Mouse (Mus musculus): Measurements from ENCODE around the gene Aqp9. TPM values are rescaled to one million over a fixed set of nuclear protein-coding genes. Genes with fewer than 3 reads are reported as not detected.

Gene Aqp9
- polyA plus RNA-seq, 1 experiment from 2014 or later, result 0.84 TPM

GRCm38 (mm10) chr9:71202265-71202664 lies 33.8 kb upstream of the Aqp9 start:
- no peak for ATAC-seq (ENCODE audit: insufficient read depth, low FRiP score)
- no peaks in the 10 kb centered on the region for H3K4me1 ChIP-seq (ENCODE audit: control insufficient read depth, insufficient read depth, low read length)
- no peaks in the 10 kb centered on the region for H3K9me3 ChIP-seq (replicated peaks; ENCODE audit: control insufficient read depth, low read length)
- peaks cover 4% of the 10 kb centered on the region; the same call in 1 of the 2 replicates for H3K27me3 ChIP-seq (ENCODE audit: control insufficient read depth, insufficient read depth, low read length)
- no peak overlapping the region for H3K4me3 ChIP-seq (replicated peaks; ENCODE audit: low read length)
- H3K4me2 ChIP-seq (ENCODE audit: low read depth, low read length), result no peak overlapping the region
- WGBS, result 74% methylated on average over 4 of the region's 4 CpGs
- no peak overlapping the region for H3K27ac ChIP-seq (ENCODE audit: low read length)
- no peak overlapping the region for H3K9ac ChIP-seq (ENCODE audit: low read length)
- no peaks in the 10 kb centered on the region for H3K36me3 ChIP-seq (ENCODE audit: control insufficient read depth, insufficient read depth, low read length)

- Histone ChIP-seq H3K27ac (ENCODE audit: low read length) (no peak overlapping the region), H3K9ac (ENCODE audit: low read length) (no peak overlapping the region), H3K9me3 (replicated peaks; ENCODE audit: control insufficient read depth, low read length) (no peaks in the 10 kb centered on the region), H3K4me3 (replicated peaks; ENCODE audit: low read length) (no peak overlapping the region), H3K4me1 (ENCODE audit: control insufficient read depth, insufficient read depth, low read length) (no peaks in the 10 kb centered on the region), H3K27me3 (ENCODE audit: control insufficient read depth, insufficient read depth, low read length) (peaks cover 4% of the 10 kb centered on the region; the same call in 1 of the 2 replicates), H3K36me3 (ENCODE audit: control insufficient read depth, insufficient read depth, low read length) (no peaks in the 10 kb centered on the region), H3K4me2 (ENCODE audit: low read depth, low read length) (no peak overlapping the region)
- ATAC-seq (ENCODE audit: insufficient read depth, low FRiP score), result no peak
- WGBS, result 72% methylated on average over 5 of the region's 5 CpGs
Observed at GRCm38 (mm10) chr9:71198826-71199225, 30.3 kb upstream of the Aqp9 start.

- Histone ChIP-seq H3K9me3 (replicated peaks; ENCODE audit: control insufficient read depth, low read length) (no peaks in the 10 kb centered on the region), H3K9ac (ENCODE audit: low read length) (0 out of 2 replicates have a peak overlapping the region, but pooled peaks have one; percentile 42), H3K4me2 (ENCODE audit: low read depth, low read length) (peak overlapping the region; percentile 51), H3K4me1 (ENCODE audit: control insufficient read depth, insufficient read depth, low read length) (0 out of 2 replicates have a peak, but pooled peaks cover 4% of the 10 kb centered on the region), H3K36me3 (ENCODE audit: control insufficient read depth, insufficient read depth, low read length) (no peaks in the 10 kb centered on the region), H3K27ac (ENCODE audit: low read length) (no peak overlapping the region), H3K4me3 (replicated peaks; ENCODE audit: low read length) (no peak overlapping the region), H3K27me3 (ENCODE audit: control insufficient read depth, insufficient read depth, low read length) (no peaks in the 10 kb centered on the region)
- peak; percentile 72; the same call in 1 of the 2 replicates for ATAC-seq (ENCODE audit: insufficient read depth, low FRiP score)
- WGBS, result 12% methylated on average over 12 of the region's 12 CpGs
Observed at GRCm38 (mm10) chr9:71188647-71189415, 20.3 kb upstream of the Aqp9 start.

GRCm38 (mm10) chr9:71187396-71187795 lies 18.9 kb upstream of the Aqp9 start:
- Histone ChIP-seq H3K27ac (ENCODE audit: low read length) (no peak overlapping the region), H3K9me3 (replicated peaks; ENCODE audit: control insufficient read depth, low read length) (no peaks in the 10 kb centered on the region), H3K4me1 (ENCODE audit: control insufficient read depth, insufficient read depth, low read length) (0 out of 2 replicates have a peak, but pooled peaks cover 4% of the 10 kb centered on the region), H3K4me3 (replicated peaks; ENCODE audit: low read length) (no peak overlapping the region), H3K9ac (ENCODE audit: low read length) (no peak overlapping the region), H3K4me2 (ENCODE audit: low read depth, low read length) (no peak overlapping the region), H3K27me3 (ENCODE audit: control insufficient read depth, insufficient read depth, low read length) (no peaks in the 10 kb centered on the region), H3K36me3 (ENCODE audit: control insufficient read depth, insufficient read depth, low read length) (no peaks in the 10 kb centered on the region)
- no peak for ATAC-seq (ENCODE audit: insufficient read depth, low FRiP score)
- 83% methylated on average over 7 of the region's 7 CpGs for WGBS

- Histone ChIP-seq H3K9me3 (replicated peaks; ENCODE audit: control insufficient read depth, low read length) (no peaks in the 10 kb centered on the region), H3K4me2 (ENCODE audit: low read depth, low read length) (no peak overlapping the region), H3K4me3 (replicated peaks; ENCODE audit: low read length) (no peak overlapping the region), H3K4me1 (ENCODE audit: control insufficient read depth, insufficient read depth, low read length) (0 out of 2 replicates have a peak, but pooled peaks cover 4% of the 10 kb centered on the region), H3K27me3 (ENCODE audit: control insufficient read depth, insufficient read depth, low read length) (no peaks in the 10 kb centered on the region), H3K9ac (ENCODE audit: low read length) (no peak overlapping the region), H3K27ac (ENCODE audit: low read length) (no peak overlapping the region), H3K36me3 (ENCODE audit: control insufficient read depth, insufficient read depth, low read length) (no peaks in the 10 kb centered on the region)
- 60% methylated on average over 2 of the region's 2 CpGs for whole genome bisulfite sequencing
- no peak for ATAC-seq (ENCODE audit: insufficient read depth, low FRiP score)
Observed at GRCm38 (mm10) chr9:71185823-71186222, 17.3 kb upstream of the Aqp9 start.

GRCm38 (mm10) chr9:71185285-71185684 lies 16.8 kb upstream of the Aqp9 start:
- no peak overlapping the region for H3K27ac ChIP-seq (ENCODE audit: low read length)
- no peak overlapping the region for H3K4me2 ChIP-seq (ENCODE audit: low read depth, low read length)
- 0 out of 2 replicates have a peak, but pooled peaks cover 4% of the 10 kb centered on the region for H3K4me1 ChIP-seq (ENCODE audit: control insufficient read depth, insufficient read depth, low read length)
- H3K4me3 ChIP-seq (replicated peaks; ENCODE audit: low read length), result no peak overlapping the region
- no peak overlapping the region for H3K9ac ChIP-seq (ENCODE audit: low read length)
- no peaks in the 10 kb centered on the region for H3K27me3 ChIP-seq (ENCODE audit: control insufficient read depth, insufficient read depth, low read length)
- H3K36me3 ChIP-seq (ENCODE audit: control insufficient read depth, insufficient read depth, low read length), result no peaks in the 10 kb centered on the region
- no peak for ATAC-seq (ENCODE audit: insufficient read depth, low FRiP score)
- H3K9me3 ChIP-seq (replicated peaks; ENCODE audit: control insufficient read depth, low read length), result no peaks in the 10 kb centered on the region

GRCm38 (mm10) chr9:71179964-71180700 lies 11.7 kb upstream of the Aqp9 start:
- H3K27me3 ChIP-seq (ENCODE audit: control insufficient read depth, insufficient read depth, low read length), result no peaks in the 10 kb centered on the region
- no peaks in the 10 kb centered on the region for H3K9me3 ChIP-seq (replicated peaks; ENCODE audit: control insufficient read depth, low read length)
- no peak overlapping the region for H3K4me3 ChIP-seq (replicated peaks; ENCODE audit: low read length)
- H3K4me2 ChIP-seq (ENCODE audit: low read depth, low read length), result no peak overlapping the region
- H3K27ac ChIP-seq (ENCODE audit: low read length), result no peak overlapping the region
- H3K36me3 ChIP-seq (ENCODE audit: control insufficient read depth, insufficient read depth, low read length), result no peaks in the 10 kb centered on the region
- H3K9ac ChIP-seq (ENCODE audit: low read length), result no peak overlapping the region
- no peaks in the 10 kb centered on the region for H3K4me1 ChIP-seq (ENCODE audit: control insufficient read depth, insufficient read depth, low read length)
- no peak for ATAC-seq (ENCODE audit: insufficient read depth, low FRiP score)
- WGBS, result 63% methylated on average over 8 of the region's 8 CpGs

- ATAC-seq (ENCODE audit: insufficient read depth, low FRiP score), result no peak
Observed at GRCm38 (mm10) chr9:71179276-71179896, 10.9 kb upstream of the Aqp9 start.

GRCm38 (mm10) chr9:71175686-71176085 lies 7.2 kb upstream of the Aqp9 start:
- no peaks in the 10 kb centered on the region for H3K27me3 ChIP-seq (ENCODE audit: control insufficient read depth, insufficient read depth, low read length)
- no peak overlapping the region for H3K4me3 ChIP-seq (replicated peaks; ENCODE audit: low read length)
- H3K9ac ChIP-seq (ENCODE audit: low read length), result no peak overlapping the region
- WGBS, result 62% methylated on average over 1 of the region's 1 CpGs
- no peaks in the 10 kb centered on the region for H3K9me3 ChIP-seq (replicated peaks; ENCODE audit: control insufficient read depth, low read length)
- H3K36me3 ChIP-seq (ENCODE audit: control insufficient read depth, insufficient read depth, low read length), result no peaks in the 10 kb centered on the region
- ATAC-seq (ENCODE audit: insufficient read depth, low FRiP score), result no peak
- H3K27ac ChIP-seq (ENCODE audit: low read length), result no peak overlapping the region
- no peaks in the 10 kb centered on the region for H3K4me1 ChIP-seq (ENCODE audit: control insufficient read depth, insufficient read depth, low read length)
- H3K4me2 ChIP-seq (ENCODE audit: low read depth, low read length), result no peak overlapping the region

More at GRCm38 (mm10) chr9:71179276-71179896, 10.9 kb upstream of the Aqp9 start:
- H3K4me3 ChIP-seq (replicated peaks; ENCODE audit: low read length), result no peak overlapping the region
- WGBS, result 56% methylated on average over 6 of the region's 6 CpGs
- no peaks in the 10 kb centered on the region for H3K9me3 ChIP-seq (replicated peaks; ENCODE audit: control insufficient read depth, low read length)
- H3K4me1 ChIP-seq (ENCODE audit: control insufficient read depth, insufficient read depth, low read length), result no peaks in the 10 kb centered on the region
- no peak overlapping the region for H3K9ac ChIP-seq (ENCODE audit: low read length)
- H3K36me3 ChIP-seq (ENCODE audit: control insufficient read depth, insufficient read depth, low read length), result no peaks in the 10 kb centered on the region
- H3K4me2 ChIP-seq (ENCODE audit: low read depth, low read length), result no peak overlapping the region
- no peaks in the 10 kb centered on the region for H3K27me3 ChIP-seq (ENCODE audit: control insufficient read depth, insufficient read depth, low read length)
- H3K27ac ChIP-seq (ENCODE audit: low read length), result no peak overlapping the region
